Mouse (Mus musculus) megakaryocyte-erythroid progenitor cell, adult 5-6 weeks (primary cell): Measurements from ENCODE around the gene Ergic1. TPM values are rescaled to one million over a fixed set of nuclear protein-coding genes. Genes with fewer than 3 reads are reported as not detected.

Experiments used
- ATAC-seq: replicated peaks from 2 replicates; pipeline ENCODE4 v1.8.0; 2016; ENCODE audit warnings: mild to moderate bottlenecking, inconsistent platforms; ENCODE audit not compliant: severe bottlenecking, poor library complexity, low FRiP score, low TSS enrichment
- total RNA-seq, 2 experiments: library from RNA; stranded (forward) in 1 of 2; stranded (reverse) in 1 of 2; fragments of 200-1000, 215-1000 nt in 1 of 2; fragments of >200 nt in 1 of 2; fragmentation: Nextera tagmentation in 1 of 2; gene quantifications; 2 replicates each; pipeline ENCODE4 v1.2.3; 2014 to 2017

Gene Ergic1
- total RNA-seq, 2 experiments from 2014 or later = 31.6 to 51.7 TPM

GRCm38 (mm10) chr17:26643993-26644392 lies 82.7 kb downstream of the Ergic1 start:
- ATAC-seq = no peak

- ATAC-seq = no peak
Measured at GRCm38 (mm10) chr17:26644509-26645410, 83.5 kb downstream of the Ergic1 start.

GRCm38 (mm10) chr17:26645411-26645854 lies 84.1 kb downstream of the Ergic1 start:
- ATAC-seq = peak; percentile 48; the same call in 1 of the 2 replicates

GRCm38 (mm10) chr17:26647283-26647682 lies 86.0 kb downstream of the Ergic1 start:
- ATAC-seq = no peak

GRCm38 (mm10) chr17:26649565-26649964 lies 88.3 kb downstream of the Ergic1 start:
- ATAC-seq = no peak

- ATAC-seq = no peak
Measured at GRCm38 (mm10) chr17:26650451-26651363, 89.4 kb downstream of the Ergic1 start.

- ATAC-seq = no peak
Measured at GRCm38 (mm10) chr17:26658854-26659572, 97.7 kb downstream of the Ergic1 start.

- no peak for ATAC-seq
Measured at GRCm38 (mm10) chr17:26659573-26659915, 98.3 kb downstream of the Ergic1 start.

GRCm38 (mm10) chr17:26660192-26660912 lies 99.1 kb downstream of the Ergic1 start:
- ATAC-seq = peak; percentile 66; the same call in 1 of the 2 replicates

- no peak for ATAC-seq
Measured at GRCm38 (mm10) chr17:26662204-26662603, 100.9 kb downstream of the Ergic1 start.

GRCm38 (mm10) chr17:26662978-26663683 lies 101.8 kb downstream of the Ergic1 start, which contains the start of gene Atp6v0e:
Atp6v0e (plus strand) TSS chr17:26663231.
- ATAC-seq = peak; percentile 89

- no peak for ATAC-seq
Measured at GRCm38 (mm10) chr17:26665600-26665999, 104.3 kb downstream of the Ergic1 start.

GRCm38 (mm10) chr17:26671268-26671667 lies 110.0 kb downstream of the Ergic1 start:
- no peak for ATAC-seq

- no peak for ATAC-seq
Measured at GRCm38 (mm10) chr17:26675845-26676244, 114.6 kb downstream of the Ergic1 start.

- ATAC-seq = peak; percentile 85
Measured at GRCm38 (mm10) chr17:26676252-26676615, 114.9 kb downstream of the Ergic1 start.

- ATAC-seq = peak; percentile 65
Measured at GRCm38 (mm10) chr17:26676616-26677376, 115.5 kb downstream of the Ergic1 start.
